Mouse (Mus musculus): ENCODE results near the gene Bmpr1a. TPM values are rescaled to one million over a fixed set of nuclear protein-coding genes. Genes with fewer than 3 reads are reported as not detected.

Gene Bmpr1a
- polyA plus RNA-seq, 1 experiment: 3.3 TPM

DNA sequence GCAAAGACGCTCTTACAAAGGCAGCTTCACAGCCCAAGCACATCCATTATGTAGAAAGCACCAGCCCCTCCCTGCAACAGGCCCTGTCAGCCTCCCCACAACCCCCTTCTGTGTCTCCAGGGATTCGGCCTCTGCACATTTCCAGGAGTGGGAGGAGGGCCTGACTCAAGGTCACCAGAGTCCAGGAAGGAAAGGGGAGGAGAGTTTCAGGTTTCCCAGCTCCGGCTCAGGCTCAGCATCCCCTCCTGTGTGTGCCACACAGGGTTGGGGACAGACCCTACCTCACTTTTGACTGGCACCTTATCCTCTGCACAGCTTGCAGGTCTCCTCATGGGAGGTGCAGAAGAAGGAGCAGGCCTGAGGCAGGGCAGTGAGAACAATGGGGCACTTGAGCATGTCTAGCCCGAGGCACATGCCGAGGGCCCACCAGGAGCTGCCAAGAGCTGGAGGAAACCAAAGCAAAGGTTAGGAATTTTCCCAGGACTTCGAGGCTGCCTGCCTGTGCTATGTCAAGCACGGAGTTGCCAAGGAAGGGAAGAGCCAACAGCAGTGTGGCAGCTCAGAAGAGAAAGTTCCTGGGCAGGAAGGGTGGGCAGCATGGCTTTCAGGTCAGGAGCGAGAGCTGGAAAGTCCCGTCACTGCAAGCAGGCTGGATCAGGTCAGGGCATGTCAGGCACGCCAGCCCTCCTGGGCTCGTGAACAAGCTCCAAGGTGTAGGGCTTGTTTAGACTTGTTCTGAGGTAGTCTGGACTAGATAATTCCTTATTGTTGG, 124.4 kb downstream of the Bmpr1a start:
- Histone ChIP-seq H3K36me3 (ENCODE audit: control insufficient read depth, insufficient read depth, low read length) (no peaks in the 10 kb centered on the region), H3K4me3 (ENCODE audit: low read depth, low read length) (no peak overlapping the region; the same call in 1 of the 2 replicates), H3K4me1 (ENCODE audit: control insufficient read depth, insufficient read depth, insufficient read length, low read length) (no peaks in the 10 kb centered on the region), H3K27me3 (ENCODE audit: control insufficient read depth, insufficient read depth, low read length) (no peaks in the 10 kb centered on the region), H3K27ac (ENCODE audit: insufficient read depth, low read depth, low read length) (peak overlapping the region; percentile 10; the same call in 1 of the 2 replicates)
- no peak for TF ChIP-seq POLR2A (IDR thresholded peaks at IDR 0.05; ENCODE audit: low read depth, low read length)
- 66% methylated on average over 11 of the region's 11 CpGs for WGBS

DNA sequence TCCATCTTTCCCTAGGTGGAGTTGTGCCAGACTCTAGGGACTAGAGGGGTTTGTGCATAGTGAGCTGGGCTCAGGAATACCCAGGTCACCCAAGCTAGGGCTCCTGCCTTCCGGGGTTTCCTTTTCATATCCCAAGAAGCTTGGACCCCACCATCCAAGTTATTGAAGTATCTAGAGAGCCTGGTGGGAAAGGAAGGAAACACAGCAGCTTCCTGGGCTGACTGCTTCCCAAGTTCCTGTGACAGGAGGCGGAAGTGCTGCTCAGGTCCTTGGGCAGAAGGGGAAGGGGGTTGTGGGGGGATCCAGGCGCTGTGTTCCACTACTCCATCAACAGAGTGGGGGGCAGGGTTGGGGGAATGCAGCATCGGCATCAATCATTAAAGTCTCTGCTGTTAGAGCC, 126.0 kb downstream of the Bmpr1a start:
- Histone ChIP-seq H3K4me3 (ENCODE audit: low read depth, low read length) (0 out of 2 replicates have a peak overlapping the region, but pooled peaks have one; percentile 3), H3K36me3 (ENCODE audit: control insufficient read depth, insufficient read depth, low read length) (no peaks in the 10 kb centered on the region), H3K27ac (ENCODE audit: insufficient read depth, low read depth, low read length) (0 out of 2 replicates have a peak overlapping the region, but pooled peaks have one; percentile 21), H3K27me3 (ENCODE audit: control insufficient read depth, insufficient read depth, low read length) (no peaks in the 10 kb centered on the region), H3K4me1 (ENCODE audit: control insufficient read depth, insufficient read depth, insufficient read length, low read length) (no peaks in the 10 kb centered on the region)
- TF ChIP-seq POLR2A (IDR thresholded peaks at IDR 0.05; ENCODE audit: low read depth, low read length) (no peak), CTCF (IDR thresholded peaks at IDR 0.05; ENCODE audit: extremely low read depth, insufficient read length, insufficient replicate concordance, low read depth, low read length) (no peak)
- 87% methylated on average over 4 of the region's 4 CpGs for WGBS

GRCm38 (mm10) chr14:34375941-34376340, 127.2 kb downstream of the Bmpr1a start:
- Histone ChIP-seq H3K4me1 (ENCODE audit: control insufficient read depth, insufficient read depth, insufficient read length, low read length) (no peaks in the 10 kb centered on the region), H3K4me3 (ENCODE audit: low read depth, low read length) (peak overlapping the region; percentile 41), H3K36me3 (ENCODE audit: control insufficient read depth, insufficient read depth, low read length) (no peaks in the 10 kb centered on the region), H3K27ac (ENCODE audit: insufficient read depth, low read depth, low read length) (0 out of 2 replicates have a peak overlapping the region, but pooled peaks have one; percentile 12), H3K27me3 (ENCODE audit: control insufficient read depth, insufficient read depth, low read length) (no peaks in the 10 kb centered on the region)
- 85% methylated on average over 5 of the region's 5 CpGs for WGBS
- TF ChIP-seq CTCF (IDR thresholded peaks at IDR 0.05; ENCODE audit: extremely low read depth, insufficient read length, insufficient replicate concordance, low read depth, low read length) (no peak), POLR2A (IDR thresholded peaks at IDR 0.05; ENCODE audit: low read depth, low read length) (no peak)

DNA sequence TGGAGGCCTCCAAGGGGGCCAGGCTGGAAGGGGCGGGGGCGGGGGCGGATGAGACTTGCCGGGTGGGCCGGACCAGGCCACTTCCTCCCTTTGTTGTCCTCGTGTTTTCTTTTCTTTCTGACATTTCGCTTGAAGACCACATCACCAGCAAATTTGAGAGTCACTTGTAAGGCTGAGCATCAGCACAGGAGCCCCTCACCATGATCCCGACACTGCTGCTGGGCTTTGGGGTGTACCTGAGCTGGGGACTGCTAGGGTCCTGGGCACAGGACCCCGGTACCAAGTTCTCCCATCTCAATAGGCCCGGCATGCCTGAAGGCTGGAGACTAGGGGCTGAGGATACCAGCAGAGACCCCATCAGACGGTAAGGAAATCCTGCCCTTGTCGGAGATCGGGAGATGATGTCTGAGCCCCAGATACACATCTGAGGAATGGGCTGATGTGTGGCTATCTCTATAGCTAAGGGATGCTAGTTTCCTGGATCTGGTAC, 127.7 kb downstream of the Bmpr1a start, which contains the start of gene Mmrn2:
TSS of gene Mmrn2 (plus strand) at position 51 of the 490 bp plus-strand sequence.
- H3K36me3 ChIP-seq (ENCODE audit: control insufficient read depth, insufficient read depth, low read length): no peaks in the 10 kb centered on the region
- H3K4me1 ChIP-seq (ENCODE audit: control insufficient read depth, insufficient read depth, insufficient read length, low read length): no peaks in the 10 kb centered on the region
- no peaks in the 10 kb centered on the region for H3K27me3 ChIP-seq (ENCODE audit: control insufficient read depth, insufficient read depth, low read length)
- H3K4me3 ChIP-seq (ENCODE audit: low read depth, low read length): peak within 1 kb of the TSS; percentile 41
- 84% methylated on average over 13 of the region's 13 CpGs for WGBS
- H3K27ac ChIP-seq (ENCODE audit: insufficient read depth, low read depth, low read length): 0 out of 2 replicates have a peak within 1 kb of the TSS, but pooled peaks have one; percentile 12
- no peak for TF ChIP-seq CTCF (IDR thresholded peaks at IDR 0.05; ENCODE audit: extremely low read depth, insufficient read length, insufficient replicate concordance, low read depth, low read length)
- no peak for TF ChIP-seq POLR2A (IDR thresholded peaks at IDR 0.05; ENCODE audit: low read depth, low read length)

- no peak for TF ChIP-seq CTCF (IDR thresholded peaks at IDR 0.05; ENCODE audit: extremely low read depth, insufficient read length, insufficient replicate concordance, low read depth, low read length)
- TF ChIP-seq POLR2A (IDR thresholded peaks at IDR 0.05; ENCODE audit: low read depth, low read length): no peak
- 23% methylated on average over 10 of the region's 10 CpGs for WGBS
- H3K27me3 ChIP-seq (ENCODE audit: control insufficient read depth, insufficient read depth, low read length): no peaks in the 10 kb centered on the region
- H3K4me1 ChIP-seq (ENCODE audit: control insufficient read depth, insufficient read depth, insufficient read length, low read length): no peaks in the 10 kb centered on the region
- H3K4me3 ChIP-seq (ENCODE audit: low read depth, low read length): peak within 1 kb of the TSS; percentile 41
- no peaks in the 10 kb centered on the region for H3K36me3 ChIP-seq (ENCODE audit: control insufficient read depth, insufficient read depth, low read length)
- 0 out of 2 replicates have a peak within 1 kb of the TSS, but pooled peaks have one; percentile 12 for H3K27ac ChIP-seq (ENCODE audit: insufficient read depth, low read depth, low read length)
Measured at GRCm38 (mm10) chr14:34374577-34374976, 128.6 kb downstream of the Bmpr1a start, which contains the start of gene Sncg. Sncg (minus strand) TSS chr14:34374789.

DNA sequence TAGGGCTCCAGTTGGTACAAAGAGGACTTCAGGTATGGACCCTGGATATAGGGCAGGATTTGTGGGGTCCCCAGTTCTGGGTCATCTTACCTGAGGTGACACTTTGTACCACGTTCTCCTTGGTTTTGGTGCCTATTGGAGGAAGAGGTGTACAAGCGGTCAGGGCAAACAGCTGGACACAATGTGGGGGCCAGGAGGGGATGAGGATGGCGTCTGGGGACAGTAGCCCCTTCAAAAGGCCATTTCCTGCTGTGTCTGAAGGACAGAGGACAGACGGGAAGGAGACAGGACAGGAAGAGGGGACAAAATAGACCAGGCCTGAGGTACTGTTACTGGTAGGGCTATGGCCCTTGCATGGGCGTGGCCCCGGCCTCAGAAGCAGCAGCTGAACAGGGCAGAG, 129.6 kb downstream of the Bmpr1a start:
- Histone ChIP-seq H3K4me1 (ENCODE audit: control insufficient read depth, insufficient read depth, insufficient read length, low read length) (no peaks in the 10 kb centered on the region), H3K4me3 (ENCODE audit: low read depth, low read length) (no peak overlapping the region)
- 83% methylated on average over 6 of the region's 6 CpGs for WGBS

DNA sequence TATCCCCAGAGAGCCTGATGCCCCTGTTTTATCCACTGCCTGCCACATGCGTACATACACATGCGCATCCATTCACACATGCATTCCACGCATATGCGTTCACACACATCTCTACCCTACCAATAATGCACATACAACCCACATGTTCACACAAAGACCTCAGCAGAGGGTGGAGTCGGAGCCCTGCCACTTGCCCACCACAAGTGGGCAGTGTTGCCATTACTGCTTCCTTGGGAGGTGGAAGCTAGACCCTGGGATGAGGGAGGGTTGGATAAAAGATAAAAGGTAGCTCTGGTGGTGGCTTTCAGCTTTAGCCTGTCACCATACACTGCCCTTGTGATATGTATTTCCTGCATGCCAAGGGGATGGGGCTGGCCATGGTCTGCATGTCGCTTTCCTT, 130.5 kb downstream of the Bmpr1a start:
- Histone ChIP-seq H3K4me1 (ENCODE audit: control insufficient read depth, insufficient read depth, insufficient read length, low read length) (no peaks in the 10 kb centered on the region), H3K4me3 (ENCODE audit: low read depth, low read length) (no peak overlapping the region), H3K27me3 (ENCODE audit: control insufficient read depth, insufficient read depth, low read length) (no peaks in the 10 kb centered on the region), H3K36me3 (ENCODE audit: control insufficient read depth, insufficient read depth, low read length) (no peaks in the 10 kb centered on the region), H3K27ac (ENCODE audit: insufficient read depth, low read depth, low read length) (no peak overlapping the region)
- WGBS: 87% methylated on average over 6 of the region's 6 CpGs
- no peak for TF ChIP-seq POLR2A (IDR thresholded peaks at IDR 0.05; ENCODE audit: low read depth, low read length)
- no peak for TF ChIP-seq CTCF (IDR thresholded peaks at IDR 0.05; ENCODE audit: extremely low read depth, insufficient read length, insufficient replicate concordance, low read depth, low read length)

More for the DNA sequence above, 129.6 kb downstream of the Bmpr1a start:
- H3K27ac ChIP-seq (ENCODE audit: insufficient read depth, low read depth, low read length): no peak overlapping the region
- no peaks in the 10 kb centered on the region for H3K36me3 ChIP-seq (ENCODE audit: control insufficient read depth, insufficient read depth, low read length)
- TF ChIP-seq CTCF (IDR thresholded peaks at IDR 0.05; ENCODE audit: extremely low read depth, insufficient read length, insufficient replicate concordance, low read depth, low read length) (no peak), POLR2A (IDR thresholded peaks at IDR 0.05; ENCODE audit: low read depth, low read length) (no peak)
- no peaks in the 10 kb centered on the region for H3K27me3 ChIP-seq (ENCODE audit: control insufficient read depth, insufficient read depth, low read length)

Data from small intestine, adult 2 months (tissue).